Mouse (Mus musculus) urinary bladder, postnatal 25 days (tissue): ENCODE measurements at regions not wholly inside any gene's neighbourhood (a gene's known extent, or its start where the extent isn't known, plus 50 kb on each side); places are given as distances from the start of the nearest gene placed in this dataset.
"Not testable (repeated sequence)": the region's sequence is repeated elsewhere in the genome, so short reads cannot be mapped to it uniquely, and the experiment has no call there.

Source experiments
- DNase-seq: peaks from one replicate; pipeline ENCODE4 v3.0.0; 2022; ENCODE audit warnings: low spot score

GRCm38 (mm10) chr9:72166084-72166483 is 54.4 kb upstream of the Tcf12 start:
- no peak for DNase-seq

- DNase-seq: no peak
These were observed 54.9 kb upstream of the Tcf12 start for GRCm38 (mm10) chr9:72166611-72167010.

DNA sequence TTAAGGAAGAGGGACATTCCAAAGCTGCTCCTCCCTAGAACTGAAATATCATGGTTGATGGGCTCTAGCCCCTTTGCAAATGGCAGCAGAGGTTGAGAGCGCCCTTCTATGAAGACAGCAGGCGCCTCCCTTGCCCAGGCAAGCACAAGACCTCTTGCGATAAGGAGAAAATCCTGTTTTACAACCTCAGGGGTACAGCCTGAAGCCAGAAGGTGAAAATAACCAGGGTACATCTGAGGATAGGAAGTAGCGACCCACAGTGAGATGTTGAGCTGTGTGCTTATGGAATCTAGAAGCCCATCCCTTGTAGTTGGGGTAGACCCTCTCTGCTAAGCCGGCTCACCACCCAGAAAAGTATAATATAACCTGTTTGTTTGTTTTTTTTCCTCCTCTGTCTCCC is 57.6 kb upstream of the Tcf12 start:
- no peak for DNase-seq

- DNase-seq: peak; percentile 38
These were observed 58.1 kb upstream of the Tcf12 start for GRCm38 (mm10) chr9:72169728-72170188.

- DNase-seq: no peak
These were observed 58.6 kb upstream of the Tcf12 start for GRCm38 (mm10) chr9:72170235-72170634.

DNA sequence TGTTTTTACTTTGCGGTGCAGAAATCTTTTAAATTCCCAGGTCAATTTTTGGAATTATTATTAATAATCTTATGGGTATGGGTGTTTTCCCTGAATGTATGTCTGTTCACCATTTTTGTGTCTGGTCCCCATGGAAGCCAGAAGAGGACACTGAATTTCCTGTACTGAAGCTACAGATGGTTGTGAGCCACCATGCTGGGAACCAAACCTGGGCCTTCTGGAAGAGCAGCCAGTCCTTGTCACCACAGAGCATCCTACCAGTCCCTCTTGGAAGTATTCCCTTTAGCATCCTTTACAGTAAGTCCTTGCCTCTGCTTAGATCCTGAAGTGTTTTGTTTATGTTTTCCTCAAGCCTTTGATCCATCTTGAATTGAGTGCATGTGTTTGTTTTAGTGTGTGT is 60.7 kb upstream of the Tcf12 start:
- no peak for DNase-seq

- no peak for DNase-seq
These were observed 69.3 kb upstream of the Tcf12 start for GRCm38 (mm10) chr9:72180972-72181371.

- DNase-seq: no peak
These were observed 71.7 kb upstream of the Tcf12 start for GRCm38 (mm10) chr9:72183336-72183735.

DNA sequence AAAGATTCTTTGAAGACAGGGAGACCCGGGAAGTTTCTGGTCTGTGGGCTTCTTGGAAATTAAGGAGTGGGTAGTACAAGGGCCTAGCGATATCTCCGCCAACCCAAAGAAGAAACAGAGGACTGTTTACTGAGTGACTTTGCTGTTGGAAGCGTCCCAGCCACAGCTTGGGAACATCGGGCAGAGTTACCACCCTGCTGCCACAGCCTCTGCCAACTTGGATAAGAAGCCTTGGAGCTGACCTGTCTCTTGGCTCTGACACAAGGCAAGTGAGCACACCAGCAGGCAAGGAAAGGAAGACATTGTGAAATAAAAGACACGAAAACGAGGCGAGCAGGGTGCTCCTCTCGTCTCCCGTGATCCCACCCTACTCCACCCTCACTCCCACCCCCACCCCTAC is 72.3 kb upstream of the Tcf12 start:
- DNase-seq: no peak

DNA sequence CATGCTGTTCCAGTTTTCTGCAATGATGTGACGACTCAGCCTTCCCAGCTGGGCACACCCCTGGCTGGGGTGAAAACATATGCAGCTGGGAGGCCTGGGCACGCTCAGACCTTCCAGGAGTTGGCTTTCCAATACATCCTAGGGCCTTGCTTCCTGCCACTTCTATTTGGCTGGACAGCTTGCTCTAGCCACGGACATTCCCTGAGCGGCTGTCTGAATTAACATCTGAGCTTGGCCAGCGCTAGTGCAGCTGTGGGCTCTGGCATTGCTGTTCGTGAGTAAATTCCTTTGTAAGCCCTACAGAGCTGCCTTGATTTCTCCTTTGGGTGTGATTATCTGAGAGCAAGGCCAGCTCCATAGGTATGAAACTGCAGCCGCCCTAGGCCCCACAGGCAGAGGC is 78.2 kb upstream of the Tcf12 start:
- DNase-seq: no peak

DNA sequence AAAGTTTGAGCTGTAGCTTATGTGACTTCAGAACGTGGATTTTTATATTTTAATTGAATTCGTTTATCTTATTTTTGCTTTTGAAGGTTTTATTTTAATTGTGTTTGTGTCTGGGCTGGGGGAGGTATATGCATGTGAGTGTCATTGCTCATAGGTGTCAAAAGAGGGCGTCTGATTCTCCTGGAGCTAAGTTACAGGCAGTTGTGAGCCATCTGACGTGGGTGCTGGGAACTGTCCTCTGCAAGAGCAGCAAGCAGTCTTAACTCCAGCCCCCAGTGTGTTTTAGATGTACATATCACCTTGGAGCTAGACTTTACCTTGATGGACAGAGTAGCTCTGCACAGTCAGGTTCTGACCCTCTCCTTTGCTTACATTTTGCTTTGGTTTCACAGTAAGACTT is 79.0 kb upstream of the Tcf12 start:
- DNase-seq: no peak

- DNase-seq: no peak
These were observed 79.4 kb upstream of the Tcf12 start for GRCm38 (mm10) chr9:72191091-72191490.

DNA sequence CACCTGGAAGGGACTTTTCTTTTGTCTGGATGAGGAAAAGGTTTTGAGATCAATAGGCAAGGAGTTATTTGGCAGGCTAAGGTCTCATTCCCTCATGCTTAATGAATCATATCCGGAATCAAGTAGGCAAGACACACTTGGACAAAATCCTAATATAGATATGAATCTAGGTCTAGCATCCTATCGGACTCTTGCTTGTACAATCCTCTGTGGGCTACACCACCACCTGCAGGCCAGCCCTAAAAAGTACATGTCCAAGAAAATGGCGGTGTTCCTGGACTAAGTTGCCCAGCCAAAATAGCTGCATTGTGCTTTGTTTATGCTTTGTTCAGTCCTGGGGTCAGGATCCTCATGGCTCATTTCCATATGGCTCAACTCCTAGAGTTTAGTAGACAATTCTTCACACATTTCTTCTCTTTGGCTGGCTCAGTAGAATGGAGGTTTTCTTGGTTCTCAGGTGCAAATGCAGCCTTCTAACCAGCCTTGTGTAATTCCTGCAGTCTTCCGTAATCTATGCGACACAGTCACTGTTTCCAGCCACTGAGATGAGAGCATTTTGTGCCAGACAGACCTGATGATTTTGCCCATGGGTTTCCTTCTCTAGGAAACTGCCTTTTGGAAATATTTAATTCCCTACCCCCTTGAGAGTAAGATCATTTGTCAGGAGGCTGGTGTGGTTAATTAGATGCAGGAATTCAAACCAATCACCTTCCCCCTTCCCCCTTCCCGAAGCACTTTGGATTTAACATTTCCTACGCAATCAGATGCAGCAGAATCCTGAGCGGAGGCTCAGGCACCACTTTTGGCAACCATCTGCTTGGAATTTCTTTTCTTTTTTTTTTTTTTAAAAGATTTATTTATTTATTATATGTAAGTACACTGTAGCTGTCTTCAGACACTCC is 80.6 kb upstream of the Tcf12 start:
- DNase-seq: peak; percentile 43

- DNase-seq: not testable (repeated sequence)
These were observed 81.3 kb upstream of the Tcf12 start for GRCm38 (mm10) chr9:72192953-72193337.

DNA sequence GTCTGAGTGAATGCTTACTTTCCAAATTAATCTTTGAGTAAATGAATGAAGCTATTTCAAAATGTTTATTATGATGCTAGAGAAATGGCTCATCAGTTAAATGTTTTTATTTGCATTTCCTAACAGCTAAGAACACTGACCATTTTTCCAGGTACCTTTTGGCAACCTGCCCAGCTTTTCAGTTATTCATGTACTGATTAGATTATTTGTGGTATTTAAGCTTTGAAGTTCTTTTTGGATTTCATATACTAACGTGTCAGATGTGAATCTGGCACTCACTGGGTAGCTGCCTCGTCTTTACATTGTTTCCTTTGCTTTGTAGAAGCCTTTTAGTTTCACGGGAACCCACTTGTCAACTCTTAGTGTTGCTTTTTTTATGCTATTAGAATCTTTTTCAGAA is 79.3 kb upstream of the Zfp280d start:
- no peak for DNase-seq

DNA sequence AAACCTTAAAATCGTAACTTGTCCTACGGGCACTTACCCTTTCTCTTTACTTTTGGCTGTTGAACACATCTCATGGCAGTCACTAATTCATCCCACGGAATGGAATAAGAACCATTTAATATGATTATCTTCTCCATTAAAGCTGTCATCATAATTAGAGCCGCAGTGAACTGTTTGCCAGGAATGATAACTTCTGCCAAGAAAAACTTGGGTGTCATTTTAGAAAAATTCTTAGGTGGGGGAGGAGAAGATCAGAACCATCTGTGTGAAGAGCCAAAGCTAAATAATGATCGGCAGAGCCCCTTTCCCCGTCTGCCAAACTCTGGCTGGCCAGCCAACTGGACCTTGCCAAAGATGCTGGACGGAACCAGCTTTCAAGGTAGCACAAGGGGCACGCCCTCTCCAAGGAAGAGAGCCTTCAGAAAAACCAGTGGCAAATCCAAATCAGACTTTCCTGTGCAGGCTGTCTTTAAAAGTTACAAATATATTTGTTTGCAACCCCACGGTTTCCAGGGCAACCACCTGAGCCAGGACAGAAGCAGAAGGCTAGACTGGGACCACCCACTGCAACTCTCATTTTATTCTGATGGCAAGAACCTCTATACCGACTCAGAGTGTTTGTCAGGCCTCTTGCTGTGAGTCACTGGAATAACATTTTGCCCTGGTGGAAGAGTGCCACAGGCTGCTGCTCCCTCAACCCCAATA is 77.9 kb upstream of the Zfp280d start:
- DNase-seq: peak; percentile 17

DNA sequence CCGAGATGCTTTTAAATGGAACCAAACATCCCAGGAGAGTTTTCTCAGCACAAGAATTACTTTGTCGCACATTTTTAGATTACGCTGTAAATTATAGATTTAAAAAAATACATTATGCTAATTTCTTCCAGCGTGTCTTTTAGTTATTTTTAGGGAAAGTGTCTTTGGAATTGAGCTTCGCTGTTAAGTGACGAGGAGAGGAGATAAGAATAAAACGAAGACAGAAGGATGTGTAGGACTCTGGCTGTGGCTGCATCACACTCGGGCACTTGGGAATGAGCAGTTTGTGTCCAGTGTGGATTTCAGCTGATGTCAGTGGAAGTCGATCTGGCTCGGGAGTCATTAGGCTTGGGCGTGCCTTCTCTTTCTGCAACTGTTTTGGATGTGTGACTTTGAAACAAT is 77.3 kb upstream of the Zfp280d start:
- DNase-seq: no peak

DNA sequence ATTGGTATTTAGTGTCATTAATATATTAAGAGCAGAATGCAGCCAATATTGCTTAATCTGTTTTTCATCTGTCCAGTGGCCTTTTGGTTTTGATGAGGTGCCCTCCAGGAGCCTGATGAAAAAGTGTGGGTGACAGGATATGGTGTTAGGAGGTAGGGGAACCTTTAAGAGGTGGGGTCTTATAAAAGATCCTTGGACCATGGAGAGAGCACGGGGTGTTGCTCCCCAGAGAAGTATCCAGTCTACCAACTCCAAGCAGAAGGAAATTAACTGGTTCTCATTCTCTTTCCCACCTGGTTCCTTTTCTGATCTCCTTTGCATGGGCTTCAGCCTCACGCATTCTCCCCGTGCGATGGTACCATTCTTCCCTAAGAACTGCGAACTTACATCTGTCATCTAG is 75.7 kb upstream of the Zfp280d start:
- DNase-seq: no peak

- no peak for DNase-seq
These were observed 70.2 kb upstream of the Zfp280d start for GRCm38 (mm10) chr9:72204357-72204905.

GRCm38 (mm10) chr9:72205815-72206214 is 68.8 kb upstream of the Zfp280d start:
- DNase-seq: no peak

GRCm38 (mm10) chr9:72206911-72207310 is 67.7 kb upstream of the Zfp280d start:
- DNase-seq: no peak

GRCm38 (mm10) chr9:72208296-72208695 is 66.4 kb upstream of the Zfp280d start:
- no peak for DNase-seq
